Mouse (Mus musculus): ENCODE measurements around the gene Cttnbp2nl.

Cttnbp2nl gene

GRCm38 (mm10) chr3:105014908-105015307 is 38.0 kb downstream of the Cttnbp2nl start:
- DNase-seq (ENCODE audit: low spot score in 2 of 2): no peak

- no peak for DNase-seq (ENCODE audit: low spot score in 2 of 2)
Measured at GRCm38 (mm10) chr3:105012696-105013313, 40.1 kb downstream of the Cttnbp2nl start.

GRCm38 (mm10) chr3:105011883-105012282 is 41.1 kb downstream of the Cttnbp2nl start:
- DNase-seq (ENCODE audit: low spot score in 2 of 2): no peak

DNA sequence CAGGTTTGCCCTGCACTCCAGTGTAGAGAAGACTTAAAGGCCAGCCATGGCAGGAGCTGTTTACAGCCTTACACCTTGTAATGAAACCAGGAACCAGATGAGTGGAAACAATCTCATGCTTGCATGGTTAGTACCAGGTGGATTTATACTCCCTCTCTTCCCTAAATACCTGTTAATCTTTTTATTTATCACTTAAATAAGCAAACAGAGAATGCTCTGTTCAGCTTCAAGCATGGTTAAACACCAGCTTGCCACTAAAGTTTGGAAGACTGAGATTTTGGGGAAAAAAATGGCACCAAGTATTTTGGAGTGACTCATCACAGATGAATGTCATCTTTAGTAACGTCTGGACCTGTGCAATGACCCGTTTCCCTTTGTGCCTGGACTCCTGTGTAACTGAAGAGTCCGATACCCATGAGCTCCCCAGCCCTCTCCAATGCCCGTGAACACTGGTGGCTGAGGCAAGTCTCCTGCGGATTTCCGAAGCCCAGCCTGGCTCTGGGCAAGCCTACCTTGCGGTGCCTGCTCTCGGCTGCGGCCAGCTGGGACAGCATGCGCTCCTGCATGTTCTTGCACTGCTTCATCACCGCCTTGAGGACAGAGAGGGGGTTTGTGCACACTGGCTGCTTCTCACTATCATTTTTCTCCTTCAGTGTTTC is 42.1 kb downstream of the Cttnbp2nl start:
- DNase-seq (ENCODE audit: low spot score in 2 of 2): no peak

DNA sequence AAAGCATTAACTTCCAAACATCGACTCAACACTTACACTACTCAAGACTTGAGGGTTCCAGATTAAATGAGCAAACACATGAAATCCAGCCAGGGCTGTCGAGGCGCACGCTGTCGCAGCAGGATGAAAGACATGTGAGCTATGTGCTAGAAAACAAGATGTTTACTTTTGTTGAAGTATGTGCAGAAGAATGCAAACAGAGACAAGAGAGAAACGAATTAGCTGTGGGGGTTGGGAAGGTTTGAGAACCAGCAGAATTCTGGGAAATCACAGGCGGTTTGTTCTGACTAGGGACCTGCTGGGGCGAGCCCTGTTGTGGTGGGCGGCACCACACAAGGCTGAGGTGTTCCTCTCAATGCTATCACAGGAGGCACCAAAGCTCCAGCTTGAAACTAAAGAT is 44.9 kb downstream of the Cttnbp2nl start:
- DNase-seq (ENCODE audit: low spot score in 2 of 2): no peak

DNA sequence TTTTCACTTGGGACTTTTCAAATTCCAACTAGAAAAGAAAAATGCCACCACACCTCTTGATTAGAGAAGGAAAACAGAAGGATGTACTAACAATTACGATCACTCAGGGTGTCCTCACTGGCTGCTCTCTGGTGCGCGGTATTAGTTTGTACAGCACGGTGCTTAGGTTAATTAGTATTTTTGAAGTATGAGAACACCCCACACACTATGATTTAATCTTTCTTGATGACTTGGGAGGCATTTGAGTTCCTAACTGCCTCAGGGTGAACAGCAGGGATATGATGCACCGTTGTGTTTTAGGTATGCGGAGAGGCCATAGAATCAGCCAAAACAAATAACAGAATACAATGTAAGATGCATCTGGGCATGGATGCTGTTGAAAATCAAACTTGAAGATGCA is 46.8 kb downstream of the Cttnbp2nl start:
- no peak for DNase-seq (ENCODE audit: low spot score in 2 of 2)

- no peak for DNase-seq (ENCODE audit: low spot score in 2 of 2)
Measured at GRCm38 (mm10) chr3:105005561-105006065, 47.3 kb downstream of the Cttnbp2nl start.

GRCm38 (mm10) chr3:105005011-105005410 is 47.9 kb downstream of the Cttnbp2nl start:
- DNase-seq (ENCODE audit: low spot score in 2 of 2): no peak

GRCm38 (mm10) chr3:105003960-105004463 is 48.9 kb downstream of the Cttnbp2nl start:
- DNase-seq (ENCODE audit: low spot score in 2 of 2): no peak

GRCm38 (mm10) chr3:105001374-105001773 is 51.6 kb downstream of the Cttnbp2nl start:
- no peak for DNase-seq (ENCODE audit: low spot score in 2 of 2)

GRCm38 (mm10) chr3:105000561-105000960 is 52.4 kb downstream of the Cttnbp2nl start:
- DNase-seq (ENCODE audit: low spot score in 2 of 2): no peak

GRCm38 (mm10) chr3:104997563-104997962 is 55.4 kb downstream of the Cttnbp2nl start:
- DNase-seq (ENCODE audit: low spot score in 2 of 2): no peak

DNA sequence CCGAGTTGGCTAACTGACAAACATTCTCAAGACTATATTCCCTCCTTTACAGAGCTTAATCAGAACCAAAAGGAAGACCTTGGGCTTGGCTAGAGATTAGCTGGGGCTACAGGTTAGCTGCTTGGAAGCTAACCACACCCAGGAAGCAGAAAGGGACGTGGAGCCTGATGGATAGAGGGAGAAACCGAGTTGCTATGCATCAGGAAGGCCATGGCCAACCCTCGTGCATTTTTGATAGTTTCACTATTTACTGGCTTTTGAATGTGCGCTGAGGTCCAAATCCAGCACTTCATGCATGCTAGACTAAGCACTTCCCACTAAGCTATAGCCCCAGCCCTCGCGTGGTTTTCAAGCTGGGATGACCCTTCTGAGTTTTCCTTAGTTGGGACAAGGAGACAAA is 57.2 kb downstream of the Cttnbp2nl start:
- DNase-seq (ENCODE audit: low spot score in 2 of 2): no peak

DNA sequence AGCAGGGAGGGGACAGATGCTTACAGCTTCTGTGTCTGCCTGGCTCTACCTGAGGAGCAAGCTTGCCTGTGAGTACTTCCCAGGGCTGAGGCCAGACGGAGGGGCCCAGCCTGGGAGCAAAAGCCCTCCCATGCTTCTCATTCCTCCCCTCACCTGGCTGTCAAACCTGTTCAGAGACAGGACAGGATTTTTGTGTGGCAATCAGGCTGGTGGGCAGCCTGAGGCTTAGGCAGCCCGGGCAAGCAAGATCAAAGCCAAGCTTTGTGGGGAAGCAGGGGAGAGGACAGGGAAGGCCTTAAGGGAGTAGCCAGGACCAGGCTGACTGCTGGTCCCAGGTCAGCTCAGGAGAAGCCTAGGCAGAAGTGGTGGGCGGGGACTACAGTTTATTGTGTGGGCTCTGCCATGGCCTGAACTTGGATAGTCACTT is 58.5 kb downstream of the Cttnbp2nl start:
- DNase-seq (ENCODE audit: low spot score in 2 of 2): no peak

DNA sequence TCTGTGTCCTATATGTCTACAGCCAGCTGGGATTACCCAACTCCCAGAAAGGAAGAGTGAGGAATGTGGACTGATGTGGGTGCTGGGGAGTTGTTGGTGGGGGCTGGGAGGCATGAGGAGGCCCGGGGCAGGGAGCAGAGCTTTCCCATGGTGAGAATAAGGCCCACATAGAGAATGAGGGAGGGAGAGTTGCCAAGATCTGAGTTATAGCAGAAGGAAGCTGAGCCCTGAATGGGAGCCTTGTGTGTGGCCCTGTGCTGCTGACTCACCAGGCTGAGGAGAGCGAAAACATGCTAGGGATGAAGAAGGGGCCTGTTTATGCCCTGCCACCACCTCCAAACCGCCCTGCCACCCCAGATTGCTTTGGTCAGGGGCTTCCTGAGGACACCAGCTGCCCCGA is 59.1 kb downstream of the Cttnbp2nl start:
- no peak for DNase-seq (ENCODE audit: low spot score in 2 of 2)

- peak; percentile 64 to 87 for DNase-seq (ENCODE audit: low spot score in 2 of 2)
Measured at GRCm38 (mm10) chr3:104992709-104993388, 60.1 kb downstream of the Cttnbp2nl start.

DNA sequence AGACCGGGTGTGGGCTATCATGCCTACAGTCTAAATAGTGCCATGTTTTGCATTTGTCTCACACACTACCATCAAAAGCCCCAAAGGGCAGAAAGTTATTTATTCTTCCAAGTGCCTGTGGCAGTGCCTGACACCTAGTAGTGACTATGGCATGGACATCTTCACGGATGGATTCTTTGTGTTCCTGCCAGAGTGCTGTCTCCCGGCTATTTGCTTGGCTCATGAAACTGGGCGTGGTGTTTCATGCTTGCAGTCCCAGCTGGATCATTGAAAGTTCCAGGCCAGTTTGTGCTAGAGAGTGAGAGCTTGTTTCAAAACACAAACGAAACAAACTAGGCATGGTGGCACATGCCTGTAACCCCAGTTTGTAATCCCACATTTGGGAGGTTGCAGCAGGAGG is 61.2 kb downstream of the Cttnbp2nl start:
- no peak for DNase-seq (ENCODE audit: low spot score in 2 of 2)

DNA sequence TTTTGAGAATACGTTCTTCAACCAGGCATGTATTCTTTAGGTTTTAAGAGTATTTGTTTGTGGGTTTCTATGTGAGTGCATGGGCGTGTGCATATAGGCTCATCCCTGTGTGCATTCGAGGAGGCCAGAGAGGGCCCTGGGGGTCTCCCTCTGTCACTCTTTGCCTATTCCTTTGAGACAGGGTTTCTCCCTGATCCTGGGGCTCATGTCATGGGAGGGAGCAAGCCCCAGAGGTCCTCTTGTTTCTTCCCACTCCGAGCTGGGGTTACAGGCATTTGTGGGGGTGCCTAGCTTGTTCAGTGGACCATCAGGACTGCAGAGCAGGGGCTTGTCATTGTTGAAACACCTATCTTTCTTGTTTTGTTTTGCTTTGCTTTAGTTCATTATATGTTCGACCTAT is 65.1 kb downstream of the Cttnbp2nl start:
- no peak for DNase-seq (ENCODE audit: low spot score in 2 of 2)

DNA sequence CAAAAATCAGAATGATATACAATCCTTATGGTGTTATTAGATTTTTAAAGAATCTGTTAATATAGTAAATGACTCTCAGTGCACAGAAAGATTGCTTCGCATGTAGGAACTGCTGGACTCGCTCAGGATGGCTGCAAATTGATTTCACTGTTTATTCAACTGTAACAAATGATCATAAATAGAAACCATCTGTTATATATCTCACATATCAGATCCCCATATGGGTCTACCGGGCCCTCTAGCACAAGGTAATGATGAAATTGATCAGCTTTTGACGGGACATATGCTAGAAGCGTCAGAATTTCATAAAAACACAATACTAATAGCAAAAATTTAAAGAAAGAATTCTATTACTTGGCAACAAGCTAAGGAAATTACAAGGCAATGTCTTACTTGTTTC is 73.2 kb downstream of the Cttnbp2nl start:
- DNase-seq (ENCODE audit: low spot score in 2 of 2): no peak

DNA sequence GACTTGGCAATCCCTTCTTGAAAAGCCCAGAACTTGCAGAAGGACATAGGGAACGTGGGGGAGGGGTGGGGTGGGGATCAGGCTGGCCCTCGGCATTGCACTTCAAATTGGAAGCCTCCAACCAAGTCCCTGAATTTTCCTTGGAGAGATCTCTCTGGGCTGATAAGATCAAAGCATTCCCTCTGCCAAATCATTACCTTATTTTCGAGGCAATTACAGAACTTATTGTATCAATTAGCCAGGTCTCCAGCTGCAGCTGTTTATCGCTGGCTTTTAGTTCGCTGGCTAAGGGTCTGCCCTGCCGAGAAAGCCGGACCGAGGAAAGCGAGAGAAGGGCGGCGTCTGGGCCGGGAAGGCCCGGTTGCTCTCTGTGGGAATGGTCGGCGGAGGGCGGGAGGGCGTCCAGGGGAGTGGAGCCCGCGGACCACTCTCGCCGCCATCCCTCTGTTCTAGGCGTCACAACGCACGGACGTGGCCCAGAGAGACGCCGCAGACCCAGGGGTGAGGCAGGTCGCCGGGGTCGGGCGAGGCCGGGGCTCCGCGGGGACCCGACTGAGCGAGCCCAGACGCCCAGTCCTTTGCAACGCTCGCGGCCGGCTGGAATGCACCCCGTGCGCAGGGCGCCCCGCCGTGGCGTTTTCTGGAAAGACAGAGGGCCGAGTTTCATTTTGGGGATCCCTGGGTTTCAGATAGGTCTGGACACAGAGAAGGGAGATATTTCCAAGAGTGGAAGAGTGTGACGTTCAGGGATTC is 85.2 kb downstream of the Cttnbp2nl start:
- peak; percentile 72 to 85 for DNase-seq (ENCODE audit: low spot score in 2 of 2)

GRCm38 (mm10) chr3:104965991-104966554 is 86.9 kb downstream of the Cttnbp2nl start:
- no peak for DNase-seq (ENCODE audit: low spot score in 2 of 2)

Data from spleen, postnatal 10 days (tissue).